Mouse (Mus musculus): ENCODE measurements around the gene Tmem150b. TPM values are rescaled to one million over a fixed set of nuclear protein-coding genes. Genes with fewer than 3 reads are reported as not detected.

Gene Tmem150b
- polyA plus RNA-seq, 1 experiment from 2014 or later: not detected

- Histone ChIP-seq H3K27me3 (replicated peaks; ENCODE audit: control insufficient read depth, insufficient read depth, low read length) (no peaks in the 10 kb centered on the region), H3K27ac (ENCODE audit: low read depth, low read length) (peak within 1 kb of the TSS; percentile 92), H3K4me2 (peak within 1 kb of the TSS; percentile 81), H3K4me3 (ENCODE audit: low read depth, low read length) (peak within 1 kb of the TSS; percentile 86), H3K4me1 (replicated peaks; ENCODE audit: control insufficient read depth, insufficient read depth, low read length) (peaks cover 34% of the 10 kb centered on the region), H3K9ac (ENCODE audit: low read depth, low read length) (peak within 1 kb of the TSS; percentile 97), H3K36me3 (ENCODE audit: control insufficient read depth, insufficient read depth, low read length) (peaks cover 9% of the 10 kb centered on the region; the same call in 1 of the 2 replicates), H3K9me3 (ENCODE audit: control insufficient read depth, low read length) (no peaks in the 10 kb centered on the region)
- peak; percentile 90 for DNase-seq (ENCODE audit: low spot score)
- WGBS: under 1% methylated on average over 34 of the region's 44 CpGs
- ATAC-seq (replicated peaks; ENCODE audit: low FRiP score): peak; percentile 87
These were observed 14.7 kb upstream of the Tmem150b start, which contains the start of gene Kmt5c for GRCm38 (mm10) chr7:4739544-4740275. Kmt5c (plus strand) TSS chr7:4740115.

- no peak overlapping the region for H3K27ac ChIP-seq (ENCODE audit: low read depth, low read length)
- H3K9me3 ChIP-seq (ENCODE audit: control insufficient read depth, low read length): no peaks in the 10 kb centered on the region
- H3K27me3 ChIP-seq (replicated peaks; ENCODE audit: control insufficient read depth, insufficient read depth, low read length): no peaks in the 10 kb centered on the region
- H3K36me3 ChIP-seq (ENCODE audit: control insufficient read depth, insufficient read depth, low read length): peaks cover 4% of the 10 kb centered on the region; the same call in 1 of the 2 replicates
- DNase-seq (ENCODE audit: low spot score) (no peak), ATAC-seq (replicated peaks; ENCODE audit: low FRiP score) (no peak)
- peak overlapping the region; percentile 31; the same call in 1 of the 2 replicates for H3K9ac ChIP-seq (ENCODE audit: low read depth, low read length)
- 60% methylated on average over 10 of the region's 10 CpGs for WGBS
- H3K4me3 ChIP-seq (ENCODE audit: low read depth, low read length): peak overlapping the region; percentile 45
- H3K4me1 ChIP-seq (replicated peaks; ENCODE audit: control insufficient read depth, insufficient read depth, low read length): peaks cover 29% of the 10 kb centered on the region
- peak overlapping the region; percentile 68 for H3K4me2 ChIP-seq
These were observed 14.0 kb upstream of the Tmem150b start for GRCm38 (mm10) chr7:4739041-4739543.

GRCm38 (mm10) chr7:4732968-4733392 is 7.9 kb upstream of the Tmem150b start:
- H3K27ac ChIP-seq (ENCODE audit: low read depth, low read length): no peak overlapping the region
- DNase-seq (ENCODE audit: low spot score) (no peak), ATAC-seq (replicated peaks; ENCODE audit: low FRiP score) (peak; percentile 82)
- no peak overlapping the region for H3K9ac ChIP-seq (ENCODE audit: low read depth, low read length)
- H3K9me3 ChIP-seq (ENCODE audit: control insufficient read depth, low read length): no peaks in the 10 kb centered on the region
- peaks cover 3% of the 10 kb centered on the region for H3K4me1 ChIP-seq (replicated peaks; ENCODE audit: control insufficient read depth, insufficient read depth, low read length)
- H3K4me2 ChIP-seq: peak overlapping the region; percentile 6; the same call in 1 of the 2 replicates
- WGBS: 41% methylated on average over 6 of the region's 6 CpGs
- no peaks in the 10 kb centered on the region for H3K27me3 ChIP-seq (replicated peaks; ENCODE audit: control insufficient read depth, insufficient read depth, low read length)
- H3K4me3 ChIP-seq (ENCODE audit: low read depth, low read length): no peak overlapping the region
- H3K36me3 ChIP-seq (ENCODE audit: control insufficient read depth, insufficient read depth, low read length): no peaks in the 10 kb centered on the region

GRCm38 (mm10) chr7:4731090-4731489 is 6.0 kb upstream of the Tmem150b start:
- H3K27me3 ChIP-seq (replicated peaks; ENCODE audit: control insufficient read depth, insufficient read depth, low read length): no peaks in the 10 kb centered on the region
- H3K27ac ChIP-seq (ENCODE audit: low read depth, low read length): no peak overlapping the region
- no peaks in the 10 kb centered on the region for H3K9me3 ChIP-seq (ENCODE audit: control insufficient read depth, low read length)
- H3K9ac ChIP-seq (ENCODE audit: low read depth, low read length): no peak overlapping the region
- ATAC-seq (replicated peaks; ENCODE audit: low FRiP score) (no peak), DNase-seq (ENCODE audit: low spot score) (no peak)
- H3K4me2 ChIP-seq: no peak overlapping the region
- H3K4me1 ChIP-seq (replicated peaks; ENCODE audit: control insufficient read depth, insufficient read depth, low read length): peaks cover 3% of the 10 kb centered on the region
- 68% methylated on average over 5 of the region's 5 CpGs for WGBS
- no peaks in the 10 kb centered on the region for H3K36me3 ChIP-seq (ENCODE audit: control insufficient read depth, insufficient read depth, low read length)
- H3K4me3 ChIP-seq (ENCODE audit: low read depth, low read length): no peak overlapping the region

GRCm38 (mm10) chr7:4724359-4724758 is 690 bp downstream of the Tmem150b start:
- no peak for ATAC-seq (replicated peaks; ENCODE audit: low FRiP score)
- H3K36me3 ChIP-seq (ENCODE audit: control insufficient read depth, insufficient read depth, low read length): no peaks in the 10 kb centered on the region
- 16% methylated on average over 3 of the region's 3 CpGs for WGBS
- no peaks in the 10 kb centered on the region; the same call in 1 of the 2 replicates for H3K4me1 ChIP-seq (replicated peaks; ENCODE audit: control insufficient read depth, insufficient read depth, low read length)
- H3K27me3 ChIP-seq (replicated peaks; ENCODE audit: control insufficient read depth, insufficient read depth, low read length): no peaks in the 10 kb centered on the region
- H3K9me3 ChIP-seq (ENCODE audit: control insufficient read depth, low read length): no peaks in the 10 kb centered on the region
- H3K27ac ChIP-seq (ENCODE audit: low read depth, low read length): no peak overlapping the region
- H3K9ac ChIP-seq (ENCODE audit: low read depth, low read length): no peak overlapping the region
- no peak for DNase-seq (ENCODE audit: low spot score)
- no peak overlapping the region for H3K4me3 ChIP-seq (ENCODE audit: low read depth, low read length)
- no peak overlapping the region; the same call in 1 of the 2 replicates for H3K4me2 ChIP-seq

- H3K27ac ChIP-seq (ENCODE audit: low read depth, low read length): no peak overlapping the region
- ATAC-seq (replicated peaks; ENCODE audit: low FRiP score) (peak; percentile 59; the same call in 1 of the 2 replicates), DNase-seq (ENCODE audit: low spot score) (no peak)
- peak overlapping the region; percentile 62 for H3K4me2 ChIP-seq
- H3K4me3 ChIP-seq (ENCODE audit: low read depth, low read length): peak overlapping the region; percentile 28; the same call in 1 of the 2 replicates
- H3K27me3 ChIP-seq (replicated peaks; ENCODE audit: control insufficient read depth, insufficient read depth, low read length): no peaks in the 10 kb centered on the region
- WGBS: 35% methylated on average over 12 of the region's 12 CpGs
- H3K9ac ChIP-seq (ENCODE audit: low read depth, low read length): 0 out of 2 replicates have a peak overlapping the region, but pooled peaks have one; percentile 16
- H3K4me1 ChIP-seq (replicated peaks; ENCODE audit: control insufficient read depth, insufficient read depth, low read length): no peaks in the 10 kb centered on the region; the same call in 1 of the 2 replicates
- no peaks in the 10 kb centered on the region for H3K36me3 ChIP-seq (ENCODE audit: control insufficient read depth, insufficient read depth, low read length)
- no peaks in the 10 kb centered on the region for H3K9me3 ChIP-seq (ENCODE audit: control insufficient read depth, low read length)
These were observed 1.5 kb downstream of the Tmem150b start for GRCm38 (mm10) chr7:4723508-4723907.

GRCm38 (mm10) chr7:4719276-4719675 is 5.8 kb downstream of the Tmem150b start:
- no peak for DNase-seq (ENCODE audit: low spot score)
- no peaks in the 10 kb centered on the region for H3K9me3 ChIP-seq (ENCODE audit: control insufficient read depth, low read length)
- no peak overlapping the region for H3K27ac ChIP-seq (ENCODE audit: low read depth, low read length)
- no peaks in the 10 kb centered on the region for H3K4me1 ChIP-seq (replicated peaks; ENCODE audit: control insufficient read depth, insufficient read depth, low read length)
- no peaks in the 10 kb centered on the region for H3K27me3 ChIP-seq (replicated peaks; ENCODE audit: control insufficient read depth, insufficient read depth, low read length)
- H3K4me3 ChIP-seq (ENCODE audit: low read depth, low read length): no peak overlapping the region
- H3K36me3 ChIP-seq (ENCODE audit: control insufficient read depth, insufficient read depth, low read length): no peaks in the 10 kb centered on the region
- H3K9ac ChIP-seq (ENCODE audit: low read depth, low read length): no peak overlapping the region
- ATAC-seq (replicated peaks; ENCODE audit: low FRiP score): no peak
- WGBS: 87% methylated on average over 3 of the region's 3 CpGs
- H3K4me2 ChIP-seq: no peak overlapping the region

- DNase-seq (ENCODE audit: low spot score) (no peak), ATAC-seq (replicated peaks; ENCODE audit: low FRiP score) (no peak)
- Histone ChIP-seq H3K36me3 (ENCODE audit: control insufficient read depth, insufficient read depth, low read length) (0 out of 2 replicates have a peak, but pooled peaks cover 4% of the 10 kb centered on the region), H3K9me3 (ENCODE audit: control insufficient read depth, low read length) (no peaks in the 10 kb centered on the region), H3K4me1 (replicated peaks; ENCODE audit: control insufficient read depth, insufficient read depth, low read length) (no peaks in the 10 kb centered on the region), H3K4me2 (no peak overlapping the region), H3K9ac (ENCODE audit: low read depth, low read length) (no peak overlapping the region), H3K4me3 (ENCODE audit: low read depth, low read length) (no peak overlapping the region), H3K27ac (ENCODE audit: low read depth, low read length) (no peak overlapping the region), H3K27me3 (replicated peaks; ENCODE audit: control insufficient read depth, insufficient read depth, low read length) (no peaks in the 10 kb centered on the region)
- 65% methylated on average over 6 of the region's 6 CpGs for WGBS
These were observed 8.1 kb downstream of the Tmem150b start for GRCm38 (mm10) chr7:4716955-4717354.
